Mouse (Mus musculus) layer of hippocampus, adult 2 months (tissue): ENCODE measurements around the gene Gm20696. TPM values are rescaled to one million over a fixed set of nuclear protein-coding genes. Genes with fewer than 3 reads are reported as not detected.
A peak's percentile ranks its signal among the peaks of the same experiment; 100 is the strongest.

ENCODE experiments used
- DNase-seq, 2 experiments: peaks; one replicate each; pipeline ENCODE4 v3.0.0; 2022; ENCODE audit warnings: low spot score in 2 of 2
- H3K27ac ChIP-seq: fragments of 200-600 bp; 2 replicates; pipeline ENCODE4 v1.8.1; 2022
- H3K4me3 ChIP-seq: fragments of 200-600 bp; 2 replicates; pipeline ENCODE4 v1.8.1; 2022; ENCODE audit warnings: mild to moderate bottlenecking
- CTCF ChIP-seq: fragments of 200-600 bp; conservative IDR thresholded peaks from 2 replicates; pipeline ENCODE4 v1.8.1; 2022; ENCODE audit warnings: antibody characterized with exemption, mild to moderate bottlenecking, moderate library complexity
- total RNA-seq, 2 experiments: library from RNA; stranded (reverse); gene quantifications; 2 replicates each; pipeline ENCODE4 v1.2.3; 2021

Gm20696 gene
- total RNA-seq, 2 experiments from 2014 or later, result 6.2 to 7.3 TPM

- Histone ChIP-seq H3K27ac (0 out of 2 replicates have a peak overlapping the region, but pooled peaks have one; percentile 100), H3K4me3 (no peak overlapping the region)
- DNase-seq, result no peak
- peak; percentile 65 for TF ChIP-seq CTCF
Observed at GRCm38 (mm10) chr6:99525351-99525750, 141.2 kb downstream of the Gm20696 start.

GRCm38 (mm10) chr6:99523679-99524370 is 142.8 kb downstream of the Gm20696 start:
- Histone ChIP-seq H3K27ac (peak overlapping the region; percentile 100), H3K4me3 (peak overlapping the region; percentile 93)
- no peak for DNase-seq
- no peak for TF ChIP-seq CTCF

GRCm38 (mm10) chr6:99523109-99523632 is 143.4 kb downstream of the Gm20696 start:
- Histone ChIP-seq H3K4me3 (peak overlapping the region; percentile 93), H3K27ac (peak overlapping the region; percentile 100)
- DNase-seq, result peak; percentile 67 to 69
- 0 out of 2 replicates have a peak, but pooled peaks have one; percentile 13 for TF ChIP-seq CTCF

- no peak for TF ChIP-seq CTCF
- Histone ChIP-seq H3K27ac (peak within 1 kb of the TSS; percentile 100), H3K4me3 (peak within 1 kb of the TSS; percentile 93)
- peak; percentile 55 to 69 for DNase-seq
Observed at GRCm38 (mm10) chr6:99522359-99523108, 144.1 kb downstream of the Gm20696 start, which contains the start of gene Foxp1. Gene Foxp1 (minus strand): TSS chr6:99522721.

DNA sequence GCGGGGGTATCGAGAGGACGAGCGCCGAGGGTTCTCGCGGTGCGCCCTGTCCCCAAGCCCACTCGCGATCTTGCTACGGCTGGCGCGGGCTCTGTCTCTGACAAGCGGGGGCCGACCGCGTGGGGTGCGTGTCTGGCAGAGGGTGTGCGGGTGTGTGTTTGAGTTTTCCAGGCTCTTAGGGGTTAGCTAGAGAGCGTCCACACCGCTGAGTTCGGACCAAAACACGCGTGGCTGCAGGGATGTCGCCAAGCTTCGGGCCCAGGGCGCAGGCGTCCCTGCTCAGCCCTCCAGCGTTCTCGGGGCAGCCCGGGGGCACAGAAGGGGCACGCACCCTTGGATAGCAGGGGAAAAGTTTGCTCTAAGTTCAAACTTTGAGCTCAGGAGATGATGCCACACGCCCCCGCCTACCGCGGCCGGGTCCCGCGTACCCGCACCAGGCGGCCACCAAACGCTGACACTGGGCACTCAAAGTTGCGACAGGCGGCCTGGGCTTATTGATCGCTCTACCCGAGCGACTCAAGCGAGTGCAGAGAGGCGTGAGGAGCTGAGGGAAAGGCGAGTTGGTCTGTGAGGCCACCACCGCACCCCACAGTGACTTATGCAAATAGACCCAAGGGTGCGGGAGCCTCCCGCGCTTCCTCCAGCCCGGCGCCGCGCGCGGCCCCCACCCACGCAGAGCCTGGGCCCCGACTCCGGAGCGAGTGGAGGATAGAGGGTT is 144.8 kb downstream of the Gm20696 start:
- H3K4me3 ChIP-seq, result peak overlapping the region; percentile 93
- H3K27ac ChIP-seq, result peak overlapping the region; percentile 100
- no peak for TF ChIP-seq CTCF
- DNase-seq, result peak in 1 of 2 experiments; percentile 33

GRCm38 (mm10) chr6:99521038-99521640 is 145.5 kb downstream of the Gm20696 start:
- peak overlapping the region; percentile 93 for H3K4me3 ChIP-seq
- no peak for TF ChIP-seq CTCF
- peak; percentile 33 to 46 for DNase-seq
- H3K27ac ChIP-seq, result peak overlapping the region; percentile 100

GRCm38 (mm10) chr6:99520676-99521037 is 145.9 kb downstream of the Gm20696 start:
- Histone ChIP-seq H3K27ac (peak overlapping the region; percentile 100), H3K4me3 (peak overlapping the region; percentile 93)
- TF ChIP-seq CTCF, result no peak
- DNase-seq, result no peak

- peak in 1 of 2 experiments; percentile 14 for DNase-seq
- Histone ChIP-seq H3K27ac (peak overlapping the region; percentile 100), H3K4me3 (peak overlapping the region; percentile 93)
- TF ChIP-seq CTCF, result no peak
Observed at GRCm38 (mm10) chr6:99519806-99520675, 146.6 kb downstream of the Gm20696 start.

DNA sequence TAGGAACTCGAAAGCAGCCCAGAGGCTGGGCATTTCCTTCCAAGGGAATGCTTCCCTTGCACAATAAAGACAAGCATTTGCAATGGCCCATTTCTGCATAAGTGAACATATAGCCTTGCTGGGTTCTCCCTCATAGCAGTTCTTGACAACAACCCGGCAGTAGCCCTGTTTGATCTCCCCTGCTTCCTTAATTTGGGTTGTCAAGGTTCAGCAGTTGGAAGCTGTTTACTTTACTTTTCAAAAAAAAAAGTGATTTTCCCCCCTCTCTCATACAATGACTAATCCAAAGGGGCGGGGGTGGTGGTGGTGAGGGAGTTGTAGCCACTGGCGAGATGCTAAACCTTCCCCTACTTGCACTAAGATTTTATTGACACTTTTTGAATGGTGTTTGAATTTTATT is 147.5 kb downstream of the Gm20696 start:
- no peak for DNase-seq
- H3K4me3 ChIP-seq, result peak overlapping the region; percentile 93
- peak overlapping the region; percentile 100 for H3K27ac ChIP-seq
- TF ChIP-seq CTCF, result no peak

- TF ChIP-seq CTCF, result no peak
- Histone ChIP-seq H3K27ac (peak overlapping the region; percentile 32), H3K4me3 (peak overlapping the region; percentile 8; the same call in 1 of the 2 replicates)
- no peak for DNase-seq
Observed at GRCm38 (mm10) chr6:99515667-99516199, 150.9 kb downstream of the Gm20696 start.

- no peak for DNase-seq
- Histone ChIP-seq H3K4me3 (no peak overlapping the region), H3K27ac (no peak overlapping the region)
- no peak for TF ChIP-seq CTCF
Observed at GRCm38 (mm10) chr6:99511862-99512261, 154.7 kb downstream of the Gm20696 start.
